Mouse (Mus musculus): ENCODE measurements around the gene Palm2. TPM values are rescaled to one million over a fixed set of nuclear protein-coding genes. Genes with fewer than 3 reads are reported as not detected.

The Palm2 gene
- polyA plus RNA-seq, 1 experiment, result not detected

- TF ChIP-seq GATA1 (IDR thresholded peaks at IDR 0.05; ENCODE audit: borderline replicate concordance, low read length) (no peak), FLI1 (IDR thresholded peaks at IDR 0.05; ENCODE audit: low read length) (no peak)
- no peaks in the 10 kb centered on the region for H3K4me1 ChIP-seq
- H3K4me3 ChIP-seq (replicated peaks), result no peak overlapping the region
- H3K9me3 ChIP-seq, result peaks cover 6% of the 10 kb centered on the region; the same call in 1 of the 2 replicates
- no peaks in the 10 kb centered on the region for H3K27me3 ChIP-seq (replicated peaks)
- no peaks in the 10 kb centered on the region for H3K36me3 ChIP-seq (replicated peaks; ENCODE audit: low read length)
Measured at GRCm38 (mm10) chr4:57576095-57576494, 142.0 kb downstream of the Palm2 start.

GRCm38 (mm10) chr4:57579683-57580082 lies 145.6 kb downstream of the Palm2 start:
- no peaks in the 10 kb centered on the region for H3K4me1 ChIP-seq
- H3K36me3 ChIP-seq (replicated peaks; ENCODE audit: low read length), result no peaks in the 10 kb centered on the region
- no peak overlapping the region for H3K4me3 ChIP-seq (replicated peaks)
- H3K27me3 ChIP-seq (replicated peaks), result no peaks in the 10 kb centered on the region
- peaks cover 14% of the 10 kb centered on the region for H3K9me3 ChIP-seq
- TF ChIP-seq GATA1 (IDR thresholded peaks at IDR 0.05; ENCODE audit: borderline replicate concordance, low read length), result no peak
- no peak for TF ChIP-seq FLI1 (IDR thresholded peaks at IDR 0.05; ENCODE audit: low read length)

- Histone ChIP-seq H3K9me3 (peaks cover 12% of the 10 kb centered on the region), H3K4me3 (replicated peaks) (no peak overlapping the region), H3K27me3 (replicated peaks) (peaks cover 2% of the 10 kb centered on the region), H3K4me1 (0 out of 2 replicates have a peak, but pooled peaks cover 3% of the 10 kb centered on the region), H3K36me3 (replicated peaks; ENCODE audit: low read length) (no peaks in the 10 kb centered on the region)
- TF ChIP-seq FLI1 (IDR thresholded peaks at IDR 0.05; ENCODE audit: low read length) (no peak), GATA1 (IDR thresholded peaks at IDR 0.05; ENCODE audit: borderline replicate concordance, low read length) (no peak)
Measured at GRCm38 (mm10) chr4:57585281-57585800, 151.3 kb downstream of the Palm2 start.

- peaks cover 2% of the 10 kb centered on the region for H3K27me3 ChIP-seq (replicated peaks)
- no peak overlapping the region for H3K4me3 ChIP-seq (replicated peaks)
- peaks cover 4% of the 10 kb centered on the region; the same call in 1 of the 2 replicates for H3K9me3 ChIP-seq
- H3K4me1 ChIP-seq, result 0 out of 2 replicates have a peak, but pooled peaks cover 3% of the 10 kb centered on the region
- TF ChIP-seq GATA1 (IDR thresholded peaks at IDR 0.05; ENCODE audit: borderline replicate concordance, low read length) (no peak), FLI1 (IDR thresholded peaks at IDR 0.05; ENCODE audit: low read length) (no peak)
- no peaks in the 10 kb centered on the region for H3K36me3 ChIP-seq (replicated peaks; ENCODE audit: low read length)
Measured at GRCm38 (mm10) chr4:57586933-57587658, 153.0 kb downstream of the Palm2 start.

- H3K36me3 ChIP-seq (replicated peaks; ENCODE audit: low read length), result no peaks in the 10 kb centered on the region
- peaks cover 4% of the 10 kb centered on the region; the same call in 1 of the 2 replicates for H3K9me3 ChIP-seq
- 0 out of 2 replicates have a peak, but pooled peaks cover 3% of the 10 kb centered on the region for H3K4me1 ChIP-seq
- no peak for TF ChIP-seq GATA1 (IDR thresholded peaks at IDR 0.05; ENCODE audit: borderline replicate concordance, low read length)
- no peak overlapping the region for H3K4me3 ChIP-seq (replicated peaks)
- peaks cover 2% of the 10 kb centered on the region for H3K27me3 ChIP-seq (replicated peaks)
Measured at GRCm38 (mm10) chr4:57588356-57588755, 154.3 kb downstream of the Palm2 start.

- no peak overlapping the region for H3K4me3 ChIP-seq (replicated peaks)
- no peaks in the 10 kb centered on the region for H3K36me3 ChIP-seq (replicated peaks; ENCODE audit: low read length)
- H3K27me3 ChIP-seq (replicated peaks), result peaks cover 2% of the 10 kb centered on the region
- no peaks in the 10 kb centered on the region for H3K9me3 ChIP-seq
- TF ChIP-seq GATA1 (IDR thresholded peaks at IDR 0.05; ENCODE audit: borderline replicate concordance, low read length) (no peak), FLI1 (IDR thresholded peaks at IDR 0.05; ENCODE audit: low read length) (no peak)
- no peaks in the 10 kb centered on the region for H3K4me1 ChIP-seq
Measured at GRCm38 (mm10) chr4:57592751-57593150, 158.7 kb downstream of the Palm2 start.

GRCm38 (mm10) chr4:57599946-57600345 lies 165.9 kb downstream of the Palm2 start:
- Histone ChIP-seq H3K4me1 (no peaks in the 10 kb centered on the region), H3K9me3 (no peaks in the 10 kb centered on the region), H3K4me3 (replicated peaks) (no peak overlapping the region), H3K27me3 (replicated peaks) (peaks cover 2% of the 10 kb centered on the region), H3K36me3 (replicated peaks; ENCODE audit: low read length) (no peaks in the 10 kb centered on the region)
- TF ChIP-seq GATA1 (IDR thresholded peaks at IDR 0.05; ENCODE audit: borderline replicate concordance, low read length) (no peak), FLI1 (IDR thresholded peaks at IDR 0.05; ENCODE audit: low read length) (no peak)

- Histone ChIP-seq H3K27me3 (replicated peaks) (peaks cover 2% of the 10 kb centered on the region), H3K9me3 (no peaks in the 10 kb centered on the region), H3K4me1 (no peaks in the 10 kb centered on the region), H3K4me3 (replicated peaks) (no peak overlapping the region), H3K36me3 (replicated peaks; ENCODE audit: low read length) (no peaks in the 10 kb centered on the region)
- no peak for TF ChIP-seq GATA1 (IDR thresholded peaks at IDR 0.05; ENCODE audit: borderline replicate concordance, low read length)
- TF ChIP-seq FLI1 (IDR thresholded peaks at IDR 0.05; ENCODE audit: low read length), result no peak
Measured at GRCm38 (mm10) chr4:57600685-57601457, 166.8 kb downstream of the Palm2 start.

- H3K9me3 ChIP-seq, result no peaks in the 10 kb centered on the region
- no peaks in the 10 kb centered on the region for H3K4me1 ChIP-seq
- H3K4me3 ChIP-seq (replicated peaks), result no peak overlapping the region
- TF ChIP-seq GATA1 (IDR thresholded peaks at IDR 0.05; ENCODE audit: borderline replicate concordance, low read length) (no peak), FLI1 (IDR thresholded peaks at IDR 0.05; ENCODE audit: low read length) (no peak)
- no peaks in the 10 kb centered on the region for H3K36me3 ChIP-seq (replicated peaks; ENCODE audit: low read length)
- H3K27me3 ChIP-seq (replicated peaks), result peaks cover 2% of the 10 kb centered on the region
Measured at GRCm38 (mm10) chr4:57601458-57601835, 167.4 kb downstream of the Palm2 start.
